Mouse (Mus musculus): ENCODE data around the gene Hmga2.

Gene Hmga2

DNA sequence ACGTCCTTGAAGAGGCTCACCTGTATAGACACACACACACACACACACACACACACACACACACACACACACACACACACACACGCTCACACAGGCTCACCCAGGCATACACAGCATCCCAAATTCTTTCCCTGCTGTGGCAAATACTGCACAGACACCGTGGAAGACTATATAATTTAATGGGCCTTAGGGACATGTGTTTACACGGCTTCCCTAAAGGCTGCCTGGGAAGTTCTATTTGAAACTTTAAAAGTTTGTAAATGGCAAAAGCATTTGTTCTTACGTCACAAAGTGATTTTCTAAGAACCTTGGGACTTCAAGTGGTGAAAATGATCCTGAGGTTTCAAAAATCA lies 42.8 kb downstream of the Hmga2 start:
- ChIA-PET POLR2A (interaction anchor here in 3 of 4 experiments (0.6 to 1.9 kb wide), 7 partner anchors 9 to 102 kb away, joined by 3 to 7 read pairs (median 4); no protein-coding TSS in a partner anchor), CTCF (interaction anchor here in 3 of 4 experiments (0.5 to 1.0 kb wide), 4 partner anchors 58 to 450 kb away, joined by 3 to 9 read pairs (median 4); no protein-coding TSS in a partner anchor)

DNA sequence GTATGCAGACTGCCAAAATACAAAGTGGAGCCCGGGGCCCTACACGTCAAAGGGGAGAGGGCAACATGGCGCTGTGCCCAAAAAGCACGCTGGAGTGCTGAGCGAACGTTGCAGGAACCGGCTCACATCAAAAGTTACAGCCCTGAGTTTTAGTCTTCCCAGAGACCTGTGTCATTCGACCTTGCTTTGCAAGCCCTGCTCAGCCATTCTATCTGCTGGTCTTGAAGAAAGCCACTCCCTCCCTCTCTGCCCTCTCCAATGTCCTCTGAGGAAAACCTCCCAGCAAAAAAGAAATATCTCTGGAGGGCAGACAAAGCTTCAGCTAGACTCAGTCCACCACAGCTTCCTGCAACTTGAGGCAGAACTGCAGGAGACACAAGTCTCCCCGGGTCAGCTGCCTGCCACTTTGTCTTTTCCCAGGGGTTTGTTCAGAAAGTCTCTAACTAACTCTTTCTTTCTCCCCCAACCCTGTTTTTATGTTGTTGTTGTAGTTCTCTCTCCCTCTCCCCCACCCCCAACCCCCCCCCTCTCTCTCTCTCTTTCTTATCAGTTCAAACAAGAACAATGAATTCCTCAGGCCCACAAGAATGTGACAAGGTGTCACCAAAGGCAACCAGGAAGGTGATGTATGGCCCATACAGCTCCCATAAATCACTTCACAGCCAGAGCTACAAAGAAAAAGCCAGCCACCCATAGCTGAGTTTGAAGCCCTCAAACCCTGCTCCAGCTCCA lies 43.4 kb downstream of the Hmga2 start:
- ChIA-PET CTCF (interaction anchor here in 3 of 4 experiments (0.6 to 1.0 kb wide), 3 partner anchors 152 to 366 kb away, joined by 3 to 9 read pairs (median 4); no protein-coding TSS in a partner anchor), POLR2A (interaction anchor here in 3 of 4 experiments (0.6 to 1.9 kb wide), 7 partner anchors 10 to 103 kb away, joined by 3 to 7 read pairs (median 4); no protein-coding TSS in a partner anchor)

DNA sequence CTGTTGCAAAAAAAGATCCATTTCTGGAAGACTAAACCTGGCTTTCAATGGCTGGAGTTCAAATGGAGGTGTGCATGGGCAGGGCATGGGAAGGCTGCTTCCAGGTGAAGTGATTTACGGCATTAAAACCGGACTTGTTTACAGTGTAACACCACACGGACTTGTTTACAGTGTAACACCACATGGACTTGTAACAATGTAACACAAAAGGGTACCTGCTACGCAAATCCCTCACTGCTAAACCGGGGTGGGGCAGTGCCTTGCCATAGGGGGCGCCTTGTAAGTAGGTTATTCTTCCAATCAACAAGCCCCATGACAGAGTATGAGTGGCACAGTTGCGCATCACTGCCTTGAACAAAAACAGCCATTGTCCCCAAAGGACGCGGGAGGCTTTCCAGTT lies 44.2 kb downstream of the Hmga2 start:
- POLR2A ChIA-PET, result no interaction called here
- CTCF ChIA-PET, result no interaction called here

DNA sequence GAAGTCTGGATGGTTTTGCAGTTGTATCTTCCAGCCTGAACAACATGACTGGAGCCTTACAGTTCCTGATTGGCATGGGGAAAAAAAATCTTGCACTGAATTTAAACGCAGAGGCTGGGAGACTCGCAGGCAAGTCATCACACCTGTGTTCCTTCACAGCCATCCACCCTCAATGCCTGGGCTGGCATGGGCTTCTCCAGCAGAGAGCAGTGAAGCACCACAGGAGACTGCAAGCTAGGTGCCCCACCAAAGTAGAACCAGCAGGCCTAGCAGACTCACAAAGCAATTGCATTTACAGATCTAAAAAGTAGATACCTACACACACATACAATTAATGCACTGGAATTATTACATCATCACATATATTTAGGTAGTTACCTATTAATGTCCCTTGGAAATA lies 44.8 kb downstream of the Hmga2 start:
- ChIA-PET CTCF (no interaction called here), POLR2A (interaction anchor here in 1 of 4 experiments (2.0 kb wide), 1 partner anchor 8 kb away, joined by 9 read pairs; no protein-coding TSS in a partner anchor)

DNA sequence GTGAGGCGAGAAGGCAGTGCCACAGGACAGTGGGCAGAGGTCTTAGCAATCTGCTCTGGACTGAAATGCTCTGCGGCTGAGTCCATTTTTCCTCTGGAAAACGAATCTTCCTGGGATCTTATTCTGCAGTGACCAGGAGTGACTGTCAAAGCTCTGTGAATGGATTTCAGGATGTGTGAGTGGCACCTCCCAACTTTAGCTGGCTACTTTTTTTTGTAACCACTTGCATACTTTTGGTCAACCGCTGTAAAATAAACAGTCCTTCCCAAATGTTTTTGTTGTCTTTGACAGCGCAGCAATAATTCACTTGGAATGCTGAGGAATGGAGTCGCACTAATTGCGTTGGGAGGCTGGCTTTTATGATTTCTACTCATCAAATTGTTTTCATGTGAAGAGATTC lies 45.8 kb downstream of the Hmga2 start:
- ChIA-PET POLR2A (interaction anchor here in 3 of 4 experiments (0.6 to 2.1 kb wide), 9 partner anchors 9 to 175 kb away, joined by 3 to 9 read pairs (median 4); no protein-coding TSS in a partner anchor), CTCF (interaction anchor here in 2 of 4 experiments (0.6 to 1.3 kb wide), 2 partner anchors 25 to 446 kb away, joined by 3 to 4 read pairs; no protein-coding TSS in a partner anchor)

DNA sequence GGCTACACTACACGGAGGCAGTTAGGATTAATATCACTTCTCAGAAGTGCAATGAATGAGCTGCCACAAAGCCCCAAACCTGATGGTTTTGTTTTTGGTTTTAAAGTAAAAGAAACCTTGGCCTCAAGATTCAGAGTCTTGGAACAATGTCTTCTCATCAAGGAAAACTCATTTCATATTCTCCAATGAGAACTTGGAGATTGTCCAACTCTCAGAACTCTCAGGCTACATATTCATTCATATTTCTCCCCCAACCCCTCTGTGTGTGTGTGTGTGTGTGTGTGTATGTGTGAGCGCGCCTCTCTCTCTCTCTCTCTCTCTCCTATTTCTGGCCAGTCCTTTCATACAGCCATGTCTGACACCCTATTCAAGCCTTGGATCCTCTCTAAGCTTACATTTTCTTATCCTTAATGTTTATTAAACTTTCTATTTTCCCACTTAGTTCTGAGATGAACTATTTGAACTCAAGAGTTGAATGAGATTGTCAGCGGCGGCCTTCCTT lies 46.5 kb downstream of the Hmga2 start:
- CTCF ChIA-PET, result interaction anchor here in 1 of 4 experiments (1.3 kb wide), 1 partner anchor 447 kb away, joined by 3 read pairs; no protein-coding TSS in a partner anchor
- POLR2A ChIA-PET, result interaction anchor here in 3 of 4 experiments (0.8 to 2.1 kb wide), 10 partner anchors 9 to 174 kb away, joined by 3 to 9 read pairs (median 4); no protein-coding TSS in a partner anchor

DNA sequence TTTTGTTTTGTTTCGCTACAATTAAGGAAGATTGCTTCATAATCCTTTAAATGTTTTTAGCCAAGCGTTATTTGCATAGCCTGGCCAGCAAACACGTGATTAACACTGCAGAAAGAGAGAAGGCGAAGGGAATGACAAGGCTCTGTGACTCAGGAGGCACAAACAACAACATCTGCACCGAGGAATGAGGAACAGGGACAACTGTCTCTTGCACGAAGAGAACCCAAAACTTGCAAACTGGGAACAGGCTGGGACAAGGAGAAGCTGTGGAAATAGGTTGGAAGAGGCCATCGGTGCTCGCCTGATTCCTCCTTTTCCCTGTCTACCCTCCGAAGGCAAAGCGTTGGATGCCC lies 47.1 kb downstream of the Hmga2 start:
- ChIA-PET POLR2A (interaction anchor here in 3 of 4 experiments (0.8 to 2.3 kb wide), 9 partner anchors 10 to 94 kb away, joined by 3 to 9 read pairs (median 4); no protein-coding TSS in a partner anchor), CTCF (no interaction called here)

DNA sequence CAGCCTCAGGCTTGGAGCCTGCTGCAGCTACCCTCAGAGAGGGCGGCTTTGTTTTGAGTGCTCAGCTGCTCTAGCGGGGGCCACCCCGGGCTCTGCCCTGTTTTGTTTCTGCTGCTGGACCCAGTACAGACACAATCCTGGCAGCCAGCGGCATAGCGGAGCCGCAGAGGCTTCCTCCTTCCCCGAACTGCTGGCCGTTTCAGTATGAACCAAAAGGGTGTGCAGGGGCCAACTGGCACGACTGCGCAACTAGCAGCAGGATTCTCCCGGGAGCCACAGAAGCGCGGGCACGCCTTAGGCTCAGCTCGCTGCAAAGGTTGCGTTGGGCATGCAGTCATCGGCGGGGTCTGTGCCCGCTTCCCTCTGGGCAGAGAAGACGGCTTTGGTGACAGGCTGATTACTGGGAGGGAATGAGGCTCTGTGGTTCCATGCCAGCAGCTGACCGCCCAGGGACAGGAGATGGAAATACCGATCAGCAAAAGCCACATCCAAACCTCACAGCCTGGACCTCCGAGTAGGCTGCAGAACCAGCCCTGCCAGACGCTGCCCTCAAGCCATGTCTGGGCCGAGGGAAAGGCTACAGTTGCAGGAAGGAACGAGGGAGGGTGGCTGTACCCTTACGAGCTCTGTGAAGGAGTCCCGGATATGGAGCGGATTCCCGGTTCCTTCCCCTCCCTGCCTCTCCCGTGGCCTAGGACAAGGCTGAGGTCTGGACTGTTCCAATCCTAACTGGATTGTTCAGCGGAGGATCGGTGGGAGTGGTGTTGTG lies 47.7 kb downstream of the Hmga2 start:
- ChIA-PET CTCF (no interaction called here), POLR2A (interaction anchor here in 3 of 4 experiments (0.8 to 2.3 kb wide), 11 partner anchors 10 to 95 kb away, joined by 3 to 8 read pairs (median 3); no protein-coding TSS in a partner anchor)

DNA sequence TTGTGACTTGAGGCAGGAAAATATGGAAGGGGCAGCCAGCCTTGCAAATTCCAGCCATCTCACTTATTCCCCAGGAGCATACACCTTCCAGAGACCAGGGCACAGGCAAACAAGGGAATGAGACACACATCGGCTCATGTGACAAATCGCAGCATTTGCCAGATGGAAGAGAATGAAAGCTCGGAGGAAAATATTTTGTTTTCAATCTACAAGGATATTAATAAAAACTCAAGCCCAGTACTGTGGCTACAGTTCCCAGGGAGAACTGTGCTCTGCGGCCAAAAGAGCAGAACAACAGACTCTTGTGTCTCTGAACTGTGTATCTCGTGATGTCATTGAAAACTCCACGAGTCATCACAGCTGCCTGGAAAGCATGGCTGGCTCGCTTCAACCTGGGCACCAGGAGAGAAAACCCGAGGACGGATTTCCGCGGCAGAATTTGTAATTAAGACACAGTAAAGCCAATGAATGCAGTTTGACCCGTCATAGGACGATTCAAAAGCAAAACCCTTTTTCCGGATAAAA lies 50.1 kb downstream of the Hmga2 start:
- POLR2A ChIA-PET, result interaction anchor here in 2 of 4 experiments (0.6 to 0.9 kb wide), 2 partner anchors 10 to 62 kb away, joined by 3 read pairs; no protein-coding TSS in a partner anchor
- CTCF ChIA-PET, result no interaction called here

DNA sequence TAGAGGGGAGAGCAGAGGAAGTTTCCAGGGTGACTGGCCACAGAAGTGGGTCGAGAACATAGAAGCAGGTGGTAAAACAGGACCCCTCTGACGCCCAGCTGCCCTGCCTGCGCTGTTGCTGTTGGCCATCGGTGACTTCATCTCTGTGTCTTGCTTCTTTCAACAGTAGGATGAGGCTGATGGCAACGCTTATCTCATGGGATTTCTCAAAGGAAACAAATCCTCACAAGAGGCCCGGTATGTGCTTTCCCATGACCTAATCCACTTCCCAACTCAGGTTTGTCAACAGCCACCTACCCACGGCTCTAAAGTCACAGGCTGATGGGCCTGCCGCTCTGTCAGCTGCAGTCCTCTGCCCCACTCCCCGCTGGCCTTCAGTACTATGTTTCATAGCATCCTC lies 52.3 kb downstream of the Hmga2 start:
- ChIA-PET POLR2A (no interaction called here), CTCF (interaction anchor here in 2 of 4 experiments (0.6 to 0.9 kb wide), 3 partner anchors 19 to 588 kb away, joined by 3 to 8 read pairs (median 4); no protein-coding TSS in a partner anchor)

DNA sequence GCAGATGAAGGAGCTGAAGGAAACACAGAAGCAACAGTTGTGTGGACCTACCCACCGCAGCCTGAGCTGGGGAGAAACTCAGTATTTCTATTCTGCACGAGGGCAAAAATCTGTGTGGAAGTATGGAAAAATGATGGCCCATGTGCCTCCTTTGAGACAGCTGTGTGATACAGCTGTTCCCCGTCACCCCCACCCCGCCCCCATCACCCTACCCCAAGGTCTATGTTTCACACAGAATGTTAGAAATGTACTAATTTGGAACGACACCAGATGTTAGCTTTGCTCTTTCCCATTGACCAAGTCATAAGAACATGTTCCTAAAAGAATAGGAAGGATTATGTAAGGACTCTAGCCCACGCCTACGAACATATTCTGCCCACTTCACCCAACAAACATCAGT lies 53.0 kb downstream of the Hmga2 start:
- ChIA-PET CTCF (interaction anchor here in 1 of 4 experiments (0.6 kb wide), 1 partner anchor 54 kb away, joined by 5 read pairs; no protein-coding TSS in a partner anchor), POLR2A (interaction anchor here in 2 of 4 experiments (0.6 to 0.9 kb wide), 2 partner anchors 16 to 58 kb away, joined by 3 to 4 read pairs; no protein-coding TSS in a partner anchor)

DNA sequence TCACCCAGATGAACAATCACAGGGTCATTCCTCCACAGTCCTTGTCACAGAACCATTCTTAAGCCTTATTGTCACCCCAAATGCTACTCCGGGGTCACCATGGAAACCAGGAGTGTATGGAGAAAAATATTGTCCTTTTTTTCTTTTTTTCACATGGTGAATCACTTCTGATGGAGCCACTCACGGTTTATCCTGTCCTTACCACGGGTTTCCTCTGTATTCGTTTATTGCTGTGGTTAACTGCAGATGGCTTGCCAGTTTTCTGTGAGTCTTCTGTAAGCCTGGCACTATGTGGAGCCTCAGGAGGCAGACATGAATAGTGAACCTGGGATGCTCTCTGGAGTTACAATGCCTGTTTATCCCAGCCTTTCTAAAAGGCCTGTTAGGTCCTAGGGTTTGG lies 53.4 kb downstream of the Hmga2 start:
- POLR2A ChIA-PET, result interaction anchor here in 3 of 4 experiments (0.6 to 1.2 kb wide), 4 partner anchors 9 to 58 kb away, joined by 3 to 4 read pairs (median 4); no protein-coding TSS in a partner anchor
- CTCF ChIA-PET, result no interaction called here

DNA sequence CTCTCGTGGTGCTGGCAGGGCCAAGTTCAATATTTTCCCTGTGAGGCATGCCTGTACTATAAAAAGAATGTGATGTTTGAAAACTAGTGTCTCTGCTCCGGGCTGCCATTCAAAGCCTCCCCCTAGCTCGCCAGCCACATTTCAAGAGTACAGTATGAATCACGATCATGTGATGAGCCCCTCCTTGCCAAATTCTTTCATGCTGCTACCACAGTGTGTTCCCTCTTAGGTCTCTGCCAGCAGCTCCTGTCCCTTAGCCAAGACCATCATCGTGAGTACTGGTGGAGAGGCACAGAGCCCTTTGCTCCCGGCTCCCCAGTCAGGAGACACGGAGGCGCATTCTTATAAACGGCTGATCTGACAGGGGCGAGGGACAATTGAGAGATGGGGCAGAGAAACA lies 54.2 kb downstream of the Hmga2 start:
- CTCF ChIA-PET, result no interaction called here
- POLR2A ChIA-PET, result interaction anchor here in 3 of 4 experiments (0.6 to 1.7 kb wide), 13 partner anchors 8 to 196 kb away, joined by 3 to 4 read pairs (median 3); partner anchors contain the start of gene Llph (in 1 of the 3)

DNA sequence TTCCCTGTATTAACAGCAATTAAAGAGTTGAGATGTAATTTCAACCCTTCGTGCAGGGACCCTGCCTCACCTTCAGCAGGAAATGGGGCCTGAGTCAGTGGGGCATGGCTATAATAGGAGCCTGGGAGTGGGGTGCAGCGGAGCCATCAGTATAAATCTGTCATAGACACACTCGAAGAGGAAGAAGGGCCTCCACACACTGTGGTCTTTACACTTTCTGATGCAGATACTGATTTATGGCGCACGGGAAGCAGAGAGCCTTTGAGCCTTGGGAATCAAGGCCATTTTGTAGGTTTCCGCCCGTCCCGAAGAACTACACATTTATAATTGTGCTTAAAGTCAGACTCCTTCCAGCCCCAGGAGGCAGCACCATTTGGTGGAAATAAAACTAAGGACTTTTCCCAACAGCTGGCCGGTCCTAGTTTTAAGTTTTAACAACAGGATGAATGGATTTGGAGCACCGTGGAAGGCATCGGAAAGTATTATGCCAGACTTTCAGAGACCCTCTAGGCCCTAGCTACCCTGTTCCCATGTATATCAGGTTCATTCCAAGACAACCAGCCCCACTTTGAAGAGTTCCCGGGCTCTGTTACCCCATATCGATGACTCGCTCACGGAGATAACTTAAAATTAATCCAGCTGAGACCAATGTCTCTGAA lies 55.2 kb downstream of the Hmga2 start:
- ChIA-PET CTCF (no interaction called here), POLR2A (interaction anchor here in 2 of 4 experiments (0.6 to 1.7 kb wide), 11 partner anchors 9 to 195 kb away, joined by 3 to 5 read pairs (median 3); partner anchors contain the start of gene Llph (in 1 of the 2))

DNA sequence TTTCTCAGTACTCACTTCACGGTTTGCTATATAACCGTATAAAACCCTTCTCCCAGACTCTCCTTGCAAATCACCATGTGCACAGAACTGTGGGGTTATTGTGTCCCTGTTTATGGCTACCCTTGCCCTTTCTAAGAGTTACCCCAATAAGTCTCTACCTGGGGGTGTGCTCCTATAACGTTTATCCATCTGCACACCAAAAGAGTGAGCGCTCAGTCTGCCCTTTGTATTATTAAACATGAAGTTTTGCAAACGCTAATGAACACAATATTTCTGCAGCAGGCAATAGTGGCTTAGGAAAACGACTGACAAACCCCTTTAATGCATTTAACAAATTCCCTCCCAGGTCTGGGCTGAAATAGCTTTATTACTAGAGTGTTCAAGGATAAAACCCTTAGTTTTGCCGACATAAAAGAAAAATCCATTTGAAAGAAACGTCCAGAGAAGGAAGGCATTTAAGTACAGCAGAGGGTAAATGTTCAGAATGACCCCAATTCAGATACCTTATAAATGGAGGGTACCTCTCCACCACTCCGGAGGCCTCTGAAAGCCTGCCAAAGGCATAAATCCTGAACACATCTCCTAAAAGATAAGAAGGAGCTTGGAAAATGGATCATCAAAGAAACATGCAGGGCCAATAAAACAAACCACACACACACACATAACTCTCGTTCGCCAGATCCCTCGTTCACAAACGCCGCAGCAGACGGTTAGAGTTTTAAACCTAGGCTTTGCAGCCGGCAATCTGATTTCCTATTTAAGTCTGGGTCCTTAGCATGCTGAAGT lies 57.3 kb downstream of the Hmga2 start:
- ChIA-PET CTCF (no interaction called here), POLR2A (interaction anchor here in 1 of 4 experiments (1.9 kb wide), 1 partner anchor 11 kb away, joined by 7 read pairs; no protein-coding TSS in a partner anchor)

DNA sequence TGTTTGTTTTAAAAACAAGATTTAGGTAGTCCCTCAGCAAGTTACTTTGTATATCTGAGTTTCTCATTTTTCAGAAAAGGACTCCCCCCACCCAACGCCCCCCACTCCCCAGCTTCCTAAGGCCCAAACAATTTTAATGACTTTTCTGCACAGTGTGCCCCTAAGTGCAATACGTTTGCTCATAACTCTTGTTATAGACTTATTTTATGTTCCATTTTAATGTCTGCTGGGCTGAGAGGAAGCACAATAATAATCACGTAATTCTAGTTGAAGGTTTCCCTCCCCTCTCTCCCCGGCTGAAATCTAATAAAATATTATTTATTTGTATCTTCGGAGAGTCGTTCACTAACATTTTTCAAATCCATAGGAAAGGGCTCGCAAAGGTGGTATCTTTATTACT lies 58.1 kb downstream of the Hmga2 start:
- ChIA-PET POLR2A (interaction anchor here in 1 of 4 experiments (1.9 kb wide), 1 partner anchor 12 kb away, joined by 7 read pairs; no protein-coding TSS in a partner anchor), CTCF (interaction anchor here in 1 of 4 experiments (1.0 kb wide), 1 partner anchor 13 kb away, joined by 3 read pairs; no protein-coding TSS in a partner anchor)

DNA sequence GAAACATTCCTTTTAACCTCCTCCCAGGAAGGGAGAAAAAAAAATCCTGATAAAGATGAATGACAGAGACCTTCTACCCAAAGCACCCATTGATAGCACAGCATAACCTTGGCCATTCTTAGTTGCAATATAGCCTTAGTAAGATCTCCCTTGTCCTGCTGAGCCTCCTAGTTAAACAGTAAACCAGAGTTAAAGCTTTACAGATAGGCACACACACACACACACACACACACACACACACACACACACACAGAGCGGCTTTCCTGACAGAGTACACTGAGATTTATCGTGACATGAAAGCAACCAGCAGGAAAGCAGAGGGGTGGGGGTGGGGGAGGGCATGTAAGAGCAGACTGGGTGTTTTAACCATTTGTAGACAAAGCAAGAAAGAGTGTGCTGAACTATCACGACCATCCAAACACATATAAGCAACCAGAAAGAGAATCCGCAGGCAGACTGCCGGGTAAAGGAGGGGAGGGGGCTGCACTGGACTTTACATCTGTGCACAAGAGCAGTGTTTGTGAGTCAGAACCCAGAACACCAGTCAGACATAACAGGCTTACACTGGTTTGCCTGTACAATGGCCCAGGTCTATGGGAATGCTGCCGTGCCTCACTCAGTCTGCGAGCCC lies 58.7 kb downstream of the Hmga2 start:
- POLR2A ChIA-PET, result interaction anchor here in 2 of 4 experiments (1.2 to 1.9 kb wide), 3 partner anchors 10 to 135 kb away, joined by 3 to 7 read pairs (median 3); no protein-coding TSS in a partner anchor

More for the DNA sequence above, 58.7 kb downstream of the Hmga2 start:
- CTCF ChIA-PET, result interaction anchor here in 2 of 4 experiments (0.6 to 1.0 kb wide), 2 partner anchors 12 kb away, joined by 3 to 9 read pairs; no protein-coding TSS in a partner anchor
